Mouse (Mus musculus): Measurements from ENCODE around the gene Slamf6.

- TF ChIP-seq CTCF (IDR thresholded peaks at IDR 0.05) (no peak), EP300 (IDR thresholded peaks at IDR 0.05) (no peak)
Measured at GRCm38 (mm10) chr1:171919901-171920510, 2.7 kb downstream of the Slamf6 start.
